9 mouse cellular contexts compared by ENCODE assay signal in genomic region chr4:134784701-134785100, GRCm38 (mm10). TPM values are rescaled to one million over a fixed set of nuclear protein-coding genes. Genes with fewer than 3 reads are reported as not detected.
DNase-seq lines count a peak whose midpoint lies in the region; ATAC-seq lines count a peak whose summit lies in the region.
"Had no signal": no experiment of that assay in that cellular context is flagged by ENCODE, and none has a peak within 500 bp of the region (broad histone marks: within the 10 kb centered on the region; RNA-seq: fewer than 3 reads in every experiment).

No protein-coding gene starts in this region.

- H3K36me3 ChIP-seq in forebrain, embryonic 14.5 days (ENCODE audit: control insufficient read depth, insufficient read depth, low read length): no peaks in the 10 kb centered on the region
- no peaks in the 10 kb centered on the region for H3K36me3 ChIP-seq in forebrain, embryonic 15.5 days
- H3K36me3 ChIP-seq in midbrain, embryonic 10.5 days: no peaks in the 10 kb centered on the region
- H3K36me3 ChIP-seq in midbrain, embryonic 13.5 days: no peaks in the 10 kb centered on the region

- H3K9ac ChIP-seq in forebrain, embryonic 14.5 days (ENCODE audit: low read length): no peak overlapping the region
- H3K9ac ChIP-seq in forebrain, embryonic 15.5 days (replicated peaks): no peak overlapping the region
- no peak overlapping the region for H3K9ac ChIP-seq in midbrain, embryonic 13.5 days (replicated peaks)

- H3K4me1 ChIP-seq in forebrain, embryonic 14.5 days (ENCODE audit: control insufficient read depth, insufficient read depth, low read length): no peaks in the 10 kb centered on the region
- no peaks in the 10 kb centered on the region for H3K4me1 ChIP-seq in forebrain, embryonic 15.5 days
- peaks cover 15% of the 10 kb centered on the region for H3K4me1 ChIP-seq in midbrain, embryonic 10.5 days
- no peaks in the 10 kb centered on the region for H3K4me1 ChIP-seq in midbrain, embryonic 13.5 days (replicated peaks)

- DNase-seq in forebrain, embryonic 14.5 days (ENCODE audit: low spot score): peak; percentile 53
- DNase-seq in midbrain, embryonic 10.5 days (ENCODE audit: low spot score): peak; percentile 46
- peak; percentile 77 for DNase-seq in embryo, embryonic 10.5 days (ENCODE audit: low spot score)
- DNase-seq in retina, postnatal 1 day: peak; percentile 69
- no peak for DNase-seq in layer of hippocampus, adult 9-10 months (ENCODE audit: low spot score)
- no peak for DNase-seq in cerebellum, adult 9-10 months

- no peak overlapping the region for H3K27ac ChIP-seq in forebrain, embryonic 14.5 days (ENCODE audit: low read depth, low read length)
- no peak overlapping the region for H3K27ac ChIP-seq in forebrain, embryonic 15.5 days (replicated peaks)
- H3K27ac ChIP-seq in midbrain, embryonic 10.5 days (replicated peaks): no peak overlapping the region
- no peak overlapping the region for H3K27ac ChIP-seq in midbrain, embryonic 13.5 days

- 54% methylated on average over 5 of the region's 5 CpGs for WGBS in forebrain, embryonic 14.5 days
- WGBS in forebrain, embryonic 15.5 days: 57% methylated on average over 5 of the region's 5 CpGs
- WGBS in midbrain, embryonic 10.5 days: 50% methylated on average over 5 of the region's 5 CpGs
- WGBS in midbrain, embryonic 13.5 days: 53% methylated on average over 5 of the region's 5 CpGs

- no peaks in the 10 kb centered on the region for H3K27me3 ChIP-seq in forebrain, embryonic 14.5 days (replicated peaks; ENCODE audit: control insufficient read depth, insufficient read depth, low read length)
- H3K27me3 ChIP-seq in forebrain, embryonic 15.5 days: no peaks in the 10 kb centered on the region
- no peaks in the 10 kb centered on the region for H3K27me3 ChIP-seq in midbrain, embryonic 10.5 days (ENCODE audit: low read depth, poor library complexity, severe bottlenecking)
- H3K27me3 ChIP-seq in midbrain, embryonic 13.5 days: no peaks in the 10 kb centered on the region

- no peak for ATAC-seq in forebrain, embryonic 14.5 days
- no peak for ATAC-seq in forebrain, embryonic 15.5 days (replicated peaks)
- no peak for ATAC-seq in midbrain, embryonic 13.5 days

- H3K4me3 ChIP-seq in forebrain, embryonic 14.5 days (ENCODE audit: low read depth, low read length): no peak overlapping the region
- no peak overlapping the region for H3K4me3 ChIP-seq in forebrain, embryonic 15.5 days
- no peak overlapping the region for H3K4me3 ChIP-seq in midbrain, embryonic 10.5 days
- no peak overlapping the region for H3K4me3 ChIP-seq in midbrain, embryonic 13.5 days (replicated peaks)
- H3K4me3 ChIP-seq: myocyte had no signal

- H3K9me3 ChIP-seq in forebrain, embryonic 14.5 days (replicated peaks; ENCODE audit: control insufficient read depth, low read length): no peaks in the 10 kb centered on the region
- H3K9me3 ChIP-seq in forebrain, embryonic 15.5 days: no peaks in the 10 kb centered on the region
- H3K9me3 ChIP-seq in midbrain, embryonic 10.5 days (replicated peaks): no peaks in the 10 kb centered on the region
- no peaks in the 10 kb centered on the region for H3K9me3 ChIP-seq in midbrain, embryonic 13.5 days

- no peak overlapping the region for H3K4me2 ChIP-seq in forebrain, embryonic 14.5 days (ENCODE audit: low read length)
- no peak overlapping the region for H3K4me2 ChIP-seq in forebrain, embryonic 15.5 days (replicated peaks)
- no peak overlapping the region for H3K4me2 ChIP-seq in midbrain, embryonic 13.5 days (replicated peaks)

RNA-seq across cellular contexts. Expression of gene Ldlrap1, which starts 16.9 kb away (rescaled TPM):
- polyA plus RNA-seq in forebrain, embryonic 14.5 days (2014; fragmentation: Nextera tagmentation; extraction: Ambion mirVana): 1.6 and 1.7 TPM in 2 replicates
- 1.9 and 2.8 TPM in 2 replicates for polyA plus RNA-seq in forebrain, embryonic 15.5 days (2015; fragmentation: Nextera tagmentation; extraction: Ambion mirVana)
- 8.6 and 9.3 TPM in 2 replicates for polyA plus RNA-seq in midbrain, embryonic 10.5 days (2016; fragmentation: Nextera tagmentation; extraction: Ambion mirVana)
- polyA plus RNA-seq in midbrain, embryonic 13.5 days (2015; fragmentation: Nextera tagmentation; extraction: Ambion mirVana): 2.4 and 3.4 TPM in 2 replicates

Comparison
In these comparisons a context has a peak if more than half of its experiments do, and no peak if none do; other contexts are left out.
1. DNase-seq: peak in forebrain, embryonic 14.5 days (single experiment), midbrain, embryonic 10.5 days (single experiment), embryo, embryonic 10.5 days (single experiment) and retina, postnatal 1 day (single experiment); none in layer of hippocampus, adult 9-10 months (single experiment) and cerebellum, adult 9-10 months (single experiment).